Mouse (Mus musculus) kidney, postnatal 0 days (tissue): Measurements from ENCODE around the gene Laptm5. TPM values are rescaled to one million over a fixed set of nuclear protein-coding genes. Genes with fewer than 3 reads are reported as not detected.

Experiments used
- ATAC-seq: fragments of 200-750 bp; cut with Nextera tagmentation; replicated peaks from 2 replicates; pipeline ENCODE4 v1.8.0; 2017; ENCODE audit warnings: low read depth, moderate number of reproducible peaks, moderate TSS enrichment, moderate library complexity; ENCODE audit not compliant: low FRiP score
- DNase-seq: peaks from one replicate; pipeline ENCODE4 v3.0.0-alpha.2; 2016; ENCODE audit warnings: low spot score
- H3K27ac ChIP-seq: fragments of 300-500 bp; sonication (generic); 2 replicates; pipeline ENCODE4 v1.5.1; 2014; ENCODE audit warnings: mild to moderate bottlenecking
- H3K27me3 ChIP-seq: fragments of 300-500 bp; sonication (generic); 2 replicates; pipeline ENCODE4 v1.6.1; 2014; ENCODE audit warnings: low read length, mixed read lengths; ENCODE audit not compliant: insufficient read depth
- H3K36me3 ChIP-seq: fragments of 300-500 bp; sonication (generic); 2 replicates; pipeline ENCODE4 v1.6.1; 2014; ENCODE audit warnings: low read length, mixed read lengths; ENCODE audit not compliant: insufficient read depth
- H3K4me1 ChIP-seq: fragments of 300-500 bp; sonication (generic); replicated peaks from 2 replicates; pipeline ENCODE4 v1.6.1; 2014; ENCODE audit warnings: antibody characterized with exemption, low read length, mixed read lengths; ENCODE audit not compliant: insufficient read depth
- H3K4me2 ChIP-seq: fragments of 300-500 bp; sonication (generic); 2 replicates; pipeline ENCODE4 v1.6.1; 2014; ENCODE audit warnings: mild to moderate bottlenecking, low read length, moderate library complexity, mixed read lengths
- H3K4me3 ChIP-seq: fragments of 300-500 bp; sonication (generic); replicated peaks from 2 replicates; pipeline ENCODE4 v1.5.1; 2014; ENCODE audit warnings: low read depth, low read length
- H3K9ac ChIP-seq: fragments of 300-500 bp; sonication (generic); 2 replicates; pipeline ENCODE4 v1.6.1; 2014; ENCODE audit warnings: low read depth, low read length
- H3K9me3 ChIP-seq: fragments of 300-500 bp; sonication (generic); replicated peaks from 2 replicates; pipeline ENCODE4 v1.6.1; 2016; ENCODE audit warnings: low read length, inconsistent platforms, mixed read lengths
- CTCF ChIP-seq: IDR thresholded peaks from 2 replicates; pipeline ENCODE4 v1.5.1; 2016; ENCODE audit warnings: antibody characterized with exemption, low read depth, mild to moderate bottlenecking, moderate library complexity
- WGBS: fragments of 180-500 bp; shearing (Covaris S2); extraction: QIAGEN DNeasy Blood & Tissue Kit; methylation state at CpG from one replicate; pipeline ENCODE4 v1.1.7; 2014; 5-methylcytosine and 5-hydroxymethylcytosine counted together
- polyA plus RNA-seq: library from polyadenylated mRNA; unstranded; fragments of >200 nt; fragmentation: Nextera tagmentation; extraction: Ambion mirVana; gene quantifications from 2 replicates; pipeline ENCODE4 v1.2.1, GENCODE M21; 2015

The Laptm5 gene
- polyA plus RNA-seq: 24.2 and 26.8 TPM in 2 replicates

GRCm38 (mm10) chr4:130913077-130913476 lies at the start of gene Laptm5:
Gene Laptm5, plus strand, starts transcription at chr4:130913125.
- Histone ChIP-seq H3K4me3 (no peak within 1 kb of the TSS), H3K36me3 (no peaks in the 10 kb centered on the region), H3K9ac (no peak within 1 kb of the TSS), H3K27me3 (no peaks in the 10 kb centered on the region), H3K4me1 (0 out of 2 replicates have a peak, but pooled peaks cover 6% of the 10 kb centered on the region), H3K9me3 (no peaks in the 10 kb centered on the region), H3K4me2 (no peak within 1 kb of the TSS), H3K27ac (no peak within 1 kb of the TSS)
- WGBS: 68% methylated on average over 11 of the region's 11 CpGs
- TF ChIP-seq CTCF: no peak
- ATAC-seq: no peak
- no peak for DNase-seq

- ATAC-seq: no peak
- no peaks in the 10 kb centered on the region for H3K9me3 ChIP-seq
- no peaks in the 10 kb centered on the region for H3K4me1 ChIP-seq
- no peak for DNase-seq
- H3K27me3 ChIP-seq: no peaks in the 10 kb centered on the region; the same call in 1 of the 2 replicates
- H3K4me3 ChIP-seq: no peak overlapping the region
- H3K27ac ChIP-seq: no peak overlapping the region
- 18% methylated on average over 8 of the region's 9 CpGs for WGBS
- no peak overlapping the region for H3K4me2 ChIP-seq
- no peak overlapping the region for H3K9ac ChIP-seq
- TF ChIP-seq CTCF: no peak
- H3K36me3 ChIP-seq: no peaks in the 10 kb centered on the region
Observed at GRCm38 (mm10) chr4:130865460-130865859, 47.5 kb upstream of the Laptm5 start.

DNA sequence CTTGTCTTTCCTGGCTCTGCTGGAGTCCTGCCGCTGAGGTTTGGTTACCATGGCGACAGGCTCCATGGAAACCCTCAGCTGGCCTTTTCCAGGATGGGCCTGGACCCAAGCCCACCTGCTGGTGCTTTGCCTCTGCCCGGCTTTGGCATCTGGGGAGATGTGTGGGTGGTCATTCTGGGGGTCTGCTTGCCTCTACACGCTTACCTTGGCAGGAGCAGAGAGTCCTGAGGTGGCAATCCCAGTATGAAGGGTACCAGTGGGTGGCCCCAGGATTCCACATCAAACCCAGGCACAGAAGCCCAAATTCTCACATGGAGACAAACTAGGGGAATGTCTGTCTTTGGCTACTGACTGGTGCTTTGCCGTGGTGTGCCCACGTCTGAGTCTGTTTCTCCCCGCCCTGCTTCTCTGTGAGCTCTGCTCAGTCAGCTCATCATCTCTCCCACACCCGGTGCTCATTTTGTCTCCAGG lies 47.0 kb upstream of the Laptm5 start:
- no peaks in the 10 kb centered on the region for H3K4me1 ChIP-seq
- WGBS: 33% methylated on average over 8 of the region's 8 CpGs
- no peak overlapping the region for H3K4me3 ChIP-seq
- H3K36me3 ChIP-seq: no peaks in the 10 kb centered on the region
- H3K27me3 ChIP-seq: no peaks in the 10 kb centered on the region; the same call in 1 of the 2 replicates
- DNase-seq (no peak), ATAC-seq (no peak)
- TF ChIP-seq CTCF: no peak
- no peaks in the 10 kb centered on the region for H3K9me3 ChIP-seq
- no peak overlapping the region for H3K4me2 ChIP-seq
- no peak overlapping the region for H3K27ac ChIP-seq
- no peak overlapping the region for H3K9ac ChIP-seq

GRCm38 (mm10) chr4:130867940-130868339 lies 45.0 kb upstream of the Laptm5 start:
- DNase-seq (no peak), ATAC-seq (no peak)
- H3K27me3 ChIP-seq: no peaks in the 10 kb centered on the region
- H3K27ac ChIP-seq: no peak overlapping the region
- H3K9ac ChIP-seq: no peak overlapping the region
- no peak overlapping the region for H3K4me3 ChIP-seq
- no peak for TF ChIP-seq CTCF
- WGBS: 63% methylated on average over 6 of the region's 6 CpGs
- H3K9me3 ChIP-seq: no peaks in the 10 kb centered on the region
- H3K4me2 ChIP-seq: no peak overlapping the region
- H3K4me1 ChIP-seq: no peaks in the 10 kb centered on the region
- H3K36me3 ChIP-seq: no peaks in the 10 kb centered on the region

DNA sequence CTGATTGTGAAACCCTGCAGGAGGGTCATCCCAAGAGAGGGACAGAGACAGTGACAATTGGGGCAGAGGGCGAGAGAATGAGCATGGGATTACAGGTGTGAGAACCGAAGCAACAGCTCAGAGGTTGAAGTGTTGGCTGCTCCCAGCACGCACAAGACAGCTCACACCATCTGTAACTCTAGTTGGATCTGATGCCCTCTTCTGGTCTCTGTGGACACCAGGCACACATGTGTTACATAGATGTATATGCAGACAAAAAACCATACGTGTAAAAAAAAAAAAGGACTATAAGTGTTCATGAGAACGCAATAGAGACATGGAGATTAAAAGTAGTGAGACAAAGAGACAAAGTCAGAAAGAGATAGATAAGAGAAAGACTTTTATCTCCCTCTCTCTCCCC lies 44.1 kb upstream of the Laptm5 start:
- Histone ChIP-seq H3K4me2 (no peak overlapping the region), H3K27ac (no peak overlapping the region)

DNA sequence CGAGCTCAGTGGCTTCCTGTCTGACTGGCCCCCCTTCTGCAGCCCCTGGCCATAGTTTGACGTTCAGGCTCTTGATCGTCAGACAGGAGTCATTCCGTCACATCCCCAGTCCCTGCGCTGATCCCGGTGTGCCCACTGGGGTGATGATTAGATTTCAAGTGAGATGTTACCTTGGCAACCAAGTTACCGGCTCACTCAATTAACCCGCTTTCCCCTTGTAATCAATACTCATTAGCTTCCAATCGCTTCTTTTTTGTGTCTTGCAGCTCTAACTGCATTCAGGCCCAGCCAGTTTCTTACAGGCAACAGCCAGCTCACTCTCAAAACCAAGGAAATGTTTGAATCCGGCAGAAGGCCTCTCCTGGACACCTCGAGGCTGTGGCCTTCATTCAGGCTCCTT lies 40.5 kb upstream of the Laptm5 start:
- 42% methylated on average over 11 of the region's 11 CpGs for WGBS
- Histone ChIP-seq H3K27ac (no peak overlapping the region), H3K9me3 (no peaks in the 10 kb centered on the region), H3K4me1 (0 out of 2 replicates have a peak, but pooled peaks cover 3% of the 10 kb centered on the region), H3K36me3 (no peaks in the 10 kb centered on the region), H3K27me3 (peaks cover 5% of the 10 kb centered on the region; the same call in 1 of the 2 replicates), H3K9ac (no peak overlapping the region), H3K4me2 (no peak overlapping the region), H3K4me3 (no peak overlapping the region)
- ATAC-seq (no peak), DNase-seq (no peak)
- no peak for TF ChIP-seq CTCF

More for the DNA sequence above, 44.1 kb upstream of the Laptm5 start:
- peak; percentile 47 for TF ChIP-seq CTCF
- DNase-seq (no peak), ATAC-seq (no peak)
- no peaks in the 10 kb centered on the region for H3K4me1 ChIP-seq
- WGBS: 58% methylated on average over 5 of the region's 5 CpGs
- no peaks in the 10 kb centered on the region for H3K27me3 ChIP-seq
- no peak overlapping the region for H3K9ac ChIP-seq
- H3K4me3 ChIP-seq: no peak overlapping the region
- no peaks in the 10 kb centered on the region for H3K36me3 ChIP-seq
- no peaks in the 10 kb centered on the region for H3K9me3 ChIP-seq

DNA sequence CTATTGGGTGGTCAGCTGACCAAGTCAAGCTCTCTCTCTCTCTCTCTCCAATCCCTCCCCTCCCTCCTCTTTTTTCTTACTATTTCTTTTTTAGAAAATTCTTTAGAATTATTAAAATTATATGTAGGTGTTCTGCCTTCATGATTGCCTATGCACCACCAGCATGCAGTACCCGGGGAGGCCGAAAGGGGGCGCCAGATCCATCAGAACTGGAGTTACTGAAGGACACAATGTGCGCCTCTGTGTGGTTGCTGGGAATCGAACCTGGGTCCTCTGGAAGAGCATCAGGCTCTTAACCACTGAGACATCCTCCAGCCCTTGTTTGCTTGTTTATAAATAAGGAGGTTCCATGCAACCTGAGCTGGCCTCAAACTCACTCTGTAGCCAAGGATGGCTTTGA lies 39.5 kb upstream of the Laptm5 start:
- Histone ChIP-seq H3K9me3 (no peaks in the 10 kb centered on the region), H3K27me3 (peaks cover 5% of the 10 kb centered on the region; the same call in 1 of the 2 replicates), H3K4me2 (no peak overlapping the region), H3K4me3 (no peak overlapping the region), H3K4me1 (0 out of 2 replicates have a peak, but pooled peaks cover 3% of the 10 kb centered on the region), H3K36me3 (no peaks in the 10 kb centered on the region), H3K27ac (no peak overlapping the region), H3K9ac (no peak overlapping the region)
- no peak for ATAC-seq
- WGBS: 85% methylated on average over 5 of the region's 5 CpGs
- peak; percentile 31 for TF ChIP-seq CTCF
- DNase-seq: no peak
